Mouse (Mus musculus) right cerebral cortex, postnatal 4 days (tissue): ENCODE measurements at regions not wholly inside any gene's neighbourhood (a gene's known extent, or its start where the extent isn't known, plus 50 kb on each side); places are given as distances from the start of the nearest gene placed in this dataset.
"Not testable (repeated sequence)": the region's sequence is repeated elsewhere in the genome, so short reads cannot be mapped to it uniquely, and the experiment has no call there.

Experiments
- DNase-seq: peaks from one replicate; pipeline ENCODE4 v3.0.0-alpha.2; 2022

DNA sequence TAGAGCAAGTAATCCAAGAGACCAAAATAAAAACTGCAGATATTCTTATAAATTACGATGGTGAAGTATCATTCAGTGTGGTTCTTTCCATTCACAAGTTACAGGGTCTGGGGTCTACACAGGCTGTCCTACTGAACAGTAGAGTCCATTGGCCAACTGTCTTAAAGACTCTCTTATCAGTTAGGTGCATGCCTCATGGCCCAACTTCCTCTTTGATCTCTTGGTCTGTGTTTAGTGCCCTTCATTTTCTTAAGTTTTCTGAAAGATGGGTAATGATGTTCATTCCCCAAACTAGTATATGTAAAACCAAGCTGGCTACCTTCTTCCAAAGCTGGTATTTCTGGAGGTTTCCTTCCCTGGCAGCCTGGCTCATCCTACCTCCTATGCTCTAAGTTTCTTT is 268.7 kb upstream of the Ift57 start:
- DNase-seq: no peak

DNA sequence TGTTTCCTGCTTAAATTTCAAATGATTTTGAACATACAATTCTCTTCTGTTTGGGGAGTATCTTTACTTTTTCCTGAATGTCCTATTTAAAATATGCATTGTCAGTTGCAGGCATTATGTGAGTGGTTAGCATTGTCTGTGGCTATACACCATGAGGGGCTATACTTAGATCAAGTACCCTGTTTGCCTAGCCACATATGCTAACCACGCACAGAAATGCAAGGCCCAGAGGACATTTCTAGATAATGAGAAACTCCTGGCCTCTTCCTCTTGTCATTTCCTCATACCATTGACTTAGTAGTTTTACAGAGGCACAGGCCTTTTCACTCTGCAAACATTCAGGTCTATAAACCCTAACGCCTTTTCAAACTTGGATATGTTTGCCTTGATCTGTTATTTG is 267.1 kb upstream of the Ift57 start:
- no peak for DNase-seq

DNA sequence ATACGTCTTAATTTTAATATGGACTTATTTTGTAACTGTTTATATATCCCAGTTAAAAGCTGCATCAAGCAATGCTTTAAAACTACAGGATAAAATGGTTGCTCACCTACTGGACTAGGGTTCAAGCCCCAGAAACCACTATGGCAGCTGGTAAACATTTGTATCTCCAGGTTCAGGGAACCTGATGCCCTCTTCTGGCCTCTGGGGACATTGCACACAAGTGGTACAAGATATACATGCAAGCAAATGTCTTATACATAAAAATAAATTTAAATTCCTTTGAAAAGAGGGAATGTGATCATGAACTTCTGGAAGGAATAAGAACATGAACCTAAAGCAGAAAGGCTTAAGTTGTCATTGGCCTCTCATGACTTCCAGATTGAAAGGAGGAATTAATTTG is 257.8 kb upstream of the Ift57 start:
- peak; percentile 24 for DNase-seq

DNA sequence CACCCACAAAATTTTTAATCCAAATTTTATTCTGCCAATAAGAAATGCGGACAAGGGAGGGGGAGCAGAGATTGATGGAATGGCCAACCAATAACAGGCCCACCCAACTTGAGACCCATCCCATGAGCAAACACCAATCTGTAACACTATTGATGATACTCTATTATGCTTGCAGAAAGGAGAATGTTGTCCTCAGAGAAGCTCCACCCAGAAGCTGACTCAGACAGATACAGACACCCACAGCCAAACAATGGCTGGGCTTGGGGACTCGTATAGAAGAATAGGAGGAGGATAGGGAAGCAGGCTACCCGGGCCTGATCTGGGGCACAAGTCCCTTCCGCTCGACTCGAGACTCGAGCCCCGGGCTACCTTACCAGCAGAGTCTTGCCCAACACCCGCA is 251.7 kb upstream of the Ift57 start:
- DNase-seq: not testable (repeated sequence)

DNA sequence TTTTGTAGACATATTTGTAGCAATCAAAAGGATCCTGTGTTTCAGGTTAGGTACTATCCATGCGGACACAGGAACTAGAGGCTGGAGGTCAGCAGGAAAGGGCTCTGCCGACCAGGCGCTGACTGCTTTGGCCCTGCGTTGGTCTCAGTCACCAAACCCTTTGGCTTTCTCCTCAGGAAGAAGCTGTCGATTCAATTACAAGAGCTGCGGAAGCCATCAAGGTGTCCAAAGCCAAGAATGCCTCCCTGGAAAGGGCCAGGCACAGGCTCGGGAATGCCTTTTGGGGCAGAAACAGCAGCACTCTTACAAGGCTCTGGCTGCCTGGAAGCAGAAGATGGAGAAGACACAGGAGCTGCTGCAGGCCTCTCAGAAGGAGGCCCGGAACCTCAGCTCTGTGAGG is 205.2 kb upstream of the Ift57 start:
- no peak for DNase-seq

DNA sequence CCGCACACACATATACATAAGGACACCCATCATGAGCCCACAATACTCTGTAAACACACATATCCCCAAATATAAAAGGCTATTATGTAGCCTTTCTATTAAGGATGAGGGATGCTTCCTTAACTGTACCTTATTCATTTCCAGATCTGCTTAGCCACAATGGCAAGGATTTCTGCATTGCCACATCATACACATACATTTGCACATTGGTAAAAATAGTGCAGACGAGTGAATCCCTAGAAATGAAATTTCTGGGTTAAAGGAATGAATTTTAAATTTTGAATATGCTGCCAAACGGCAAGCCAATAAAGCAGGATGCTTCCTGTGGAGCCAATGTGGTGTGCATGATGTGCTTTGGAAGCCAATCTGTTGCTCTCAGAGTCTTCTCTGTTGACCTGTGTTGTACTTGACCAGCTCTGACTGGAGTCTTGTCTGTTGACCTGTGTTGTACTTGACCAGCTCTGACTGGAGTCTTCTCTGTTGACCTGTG is 201.5 kb upstream of the Ift57 start:
- no peak for DNase-seq

DNA sequence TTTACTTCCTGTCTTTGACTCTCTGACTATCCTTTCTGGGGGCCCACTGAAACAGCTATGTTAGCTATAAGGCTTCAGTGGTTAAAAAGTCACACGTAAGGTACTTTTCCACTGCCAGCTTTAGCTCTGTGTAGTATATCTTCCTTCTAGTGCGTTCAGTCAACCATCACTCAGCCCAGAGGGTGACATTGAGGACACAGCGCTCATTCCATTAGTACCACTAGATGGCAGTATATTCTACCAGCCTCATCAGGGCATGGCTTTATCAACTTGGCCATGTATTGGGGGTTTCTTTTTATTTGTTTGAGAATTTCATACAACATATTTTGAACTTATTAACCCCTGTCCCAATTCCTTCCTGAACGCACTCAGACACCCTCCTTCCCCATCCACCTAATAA is 198.2 kb upstream of the Ift57 start:
- DNase-seq: no peak

DNA sequence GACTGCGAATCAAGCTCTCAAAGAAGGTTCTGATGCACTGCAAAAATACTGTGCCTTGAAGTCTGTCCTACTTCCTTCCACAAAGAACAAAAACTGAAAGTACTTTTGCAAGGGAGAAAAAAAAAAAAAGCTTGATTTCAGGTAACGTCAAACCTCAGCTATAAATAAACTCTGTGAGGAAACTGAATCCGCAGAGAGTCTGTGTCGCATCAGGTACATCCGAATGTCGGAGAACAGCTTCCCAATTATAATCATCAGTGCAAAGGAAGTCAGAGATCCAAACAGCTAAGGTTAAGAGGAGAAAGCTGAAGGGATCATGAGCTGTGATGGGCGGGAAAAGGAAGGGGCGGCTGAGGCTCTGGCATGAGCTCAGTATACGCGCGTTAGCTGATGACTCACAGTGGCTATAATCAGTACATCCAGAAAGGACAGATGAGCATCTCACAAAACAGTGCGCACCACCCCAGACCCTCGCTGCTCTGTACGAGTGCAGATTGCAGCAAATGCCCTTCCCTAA is 195.1 kb upstream of the Ift57 start:
- DNase-seq: no peak

DNA sequence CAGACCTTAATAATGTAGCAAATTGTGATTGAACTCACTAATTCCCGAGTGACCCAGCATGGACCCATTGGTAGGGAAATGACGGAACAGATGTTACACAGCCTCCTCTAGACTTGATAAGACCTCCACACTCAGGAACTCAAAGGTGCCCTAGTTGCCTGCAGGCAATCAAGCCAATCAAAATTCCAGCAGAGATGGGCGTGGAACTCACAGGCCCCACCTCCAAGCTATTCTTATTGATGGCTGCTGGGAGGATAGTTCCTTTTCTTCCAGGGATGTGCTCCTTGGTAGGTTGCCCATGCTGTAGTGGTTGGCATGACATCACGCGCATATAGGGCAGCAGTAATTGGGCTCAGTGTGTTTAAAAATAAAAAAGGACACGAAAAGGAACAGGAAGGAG is 194.4 kb upstream of the Ift57 start:
- no peak for DNase-seq

DNA sequence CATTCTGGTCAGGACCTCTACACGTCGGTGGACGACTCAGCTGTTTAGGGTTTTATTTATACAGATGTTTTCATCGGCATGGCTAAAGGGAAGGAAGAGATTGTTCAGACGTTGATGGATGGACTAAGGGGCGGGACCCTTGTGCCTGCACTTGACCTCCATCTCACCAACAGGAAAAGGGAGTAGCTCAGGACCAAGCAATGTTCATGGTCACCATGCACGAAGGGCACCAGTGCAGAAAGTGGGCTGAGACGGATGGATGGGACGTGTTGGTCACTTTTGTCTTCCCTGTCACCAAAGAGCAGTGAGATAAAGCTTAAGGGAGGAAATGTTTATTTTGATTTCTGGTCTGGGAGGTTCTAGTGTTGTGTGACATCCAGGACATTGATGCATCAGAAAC is 193.8 kb upstream of the Ift57 start:
- no peak for DNase-seq

DNA sequence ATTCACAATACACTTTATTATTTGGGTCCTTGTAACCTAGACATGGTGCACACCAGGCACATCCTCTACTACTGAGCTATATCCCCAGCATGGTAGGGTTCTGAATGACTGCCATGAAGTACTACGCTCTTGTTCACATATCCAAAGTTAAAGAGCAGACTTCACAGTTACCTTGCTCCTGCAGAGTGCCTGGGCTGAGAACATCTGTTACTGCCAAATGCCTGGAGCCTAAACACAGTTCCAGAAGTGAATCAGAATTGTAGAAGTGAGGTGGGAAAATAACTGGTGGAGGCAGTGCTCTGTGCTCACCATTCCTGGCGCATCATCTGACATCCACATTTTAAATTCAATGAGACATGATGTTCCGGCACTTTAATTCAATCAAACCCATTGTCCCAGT is 180.2 kb upstream of the Ift57 start:
- DNase-seq: no peak

DNA sequence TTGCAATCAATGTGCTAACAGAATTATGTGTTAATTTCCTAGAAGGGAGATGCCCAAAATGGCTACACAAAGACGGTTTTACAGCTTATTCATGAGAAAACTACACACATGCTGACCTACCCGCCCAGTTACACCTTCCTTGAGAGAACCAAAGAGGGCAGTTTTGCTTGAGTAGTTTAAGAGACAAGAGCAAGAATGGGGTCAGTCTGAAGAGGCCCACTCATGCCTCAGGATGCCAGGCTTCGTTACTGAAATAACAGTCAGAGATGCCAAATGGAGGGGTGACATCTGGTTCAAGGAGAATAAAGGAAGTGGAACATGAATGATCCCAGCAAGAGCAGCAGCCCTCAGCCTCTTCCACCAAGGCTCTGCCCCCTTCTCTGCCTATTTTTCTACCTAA is 178.6 kb upstream of the Ift57 start:
- no peak for DNase-seq

DNA sequence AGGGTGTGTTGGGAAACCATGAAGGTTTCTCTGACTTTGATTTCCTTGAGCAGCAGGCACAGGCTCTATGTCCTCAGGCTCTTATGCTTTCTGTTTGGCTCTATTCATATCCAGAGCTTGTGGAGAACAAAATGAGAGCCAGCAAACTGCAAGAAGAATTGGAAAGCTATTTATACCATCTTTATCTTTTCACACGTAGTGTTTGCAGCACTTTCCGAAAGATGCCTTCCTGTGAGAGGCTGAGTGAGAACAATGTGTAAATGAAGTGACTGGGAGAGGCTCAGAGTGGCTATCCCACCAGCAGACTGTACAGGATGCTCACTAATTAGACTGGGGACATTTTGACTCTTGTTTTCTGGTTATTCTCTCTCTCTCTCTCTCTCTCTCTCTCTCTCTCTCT is 177.3 kb upstream of the Ift57 start:
- no peak for DNase-seq

DNA sequence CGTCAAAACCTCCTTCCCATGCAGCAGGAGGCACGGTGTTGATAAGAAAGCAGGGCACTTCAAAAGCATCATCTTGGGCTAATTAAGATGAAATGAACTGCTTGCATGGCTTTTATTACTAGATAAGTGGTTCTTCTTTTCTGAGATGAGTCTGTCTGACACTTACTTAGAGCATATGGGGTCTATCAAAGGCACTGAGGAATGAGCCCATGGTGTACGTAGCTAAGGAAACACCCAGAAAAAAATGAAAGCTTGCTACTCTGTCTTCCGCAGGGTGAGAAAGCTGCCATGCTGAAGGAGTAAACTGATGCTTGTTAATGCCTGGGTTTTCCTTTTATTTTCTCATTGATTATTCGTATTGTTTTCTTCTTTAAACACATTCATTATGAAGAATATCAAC is 176.5 kb upstream of the Ift57 start:
- no peak for DNase-seq

DNA sequence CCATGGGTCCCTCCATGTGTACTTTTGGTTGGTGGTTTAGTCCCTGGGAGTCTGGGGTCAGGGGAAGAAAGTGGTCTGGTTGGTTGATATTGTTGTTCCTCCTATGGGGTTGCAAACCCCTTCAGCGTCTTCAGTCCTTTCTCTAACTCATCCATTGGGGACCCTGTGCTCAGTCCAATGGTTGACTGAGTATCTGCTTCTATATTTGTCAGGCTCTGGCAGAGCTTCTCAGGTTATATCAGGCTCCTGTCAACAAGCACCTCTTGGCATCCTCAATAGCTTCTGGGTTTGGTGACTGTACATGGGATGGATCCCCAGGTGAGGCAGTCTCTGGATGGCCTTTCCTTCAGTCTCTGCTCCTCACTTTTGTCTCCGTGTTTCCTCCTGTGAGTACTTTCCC is 170.4 kb upstream of the Ift57 start:
- not testable (repeated sequence) for DNase-seq

DNA sequence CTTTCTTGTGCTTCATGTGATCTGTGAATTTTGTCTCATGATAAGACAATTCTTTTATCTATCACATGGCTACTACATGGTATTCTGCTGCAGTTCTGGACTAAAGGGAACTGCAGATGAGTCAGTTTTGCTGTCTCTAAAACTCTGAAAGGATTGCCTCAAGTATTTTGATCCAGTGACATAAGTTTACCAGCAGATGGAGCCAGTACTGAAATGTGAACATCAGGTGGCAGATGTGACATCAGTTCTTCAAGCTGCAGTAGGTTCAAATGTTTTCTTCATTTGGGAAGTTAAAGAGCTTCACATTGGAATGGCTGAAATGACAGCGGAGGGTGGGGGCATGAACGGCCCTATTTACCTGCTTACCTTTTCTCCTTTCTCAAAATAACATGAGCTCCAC is 170.0 kb upstream of the Ift57 start:
- DNase-seq: no peak

DNA sequence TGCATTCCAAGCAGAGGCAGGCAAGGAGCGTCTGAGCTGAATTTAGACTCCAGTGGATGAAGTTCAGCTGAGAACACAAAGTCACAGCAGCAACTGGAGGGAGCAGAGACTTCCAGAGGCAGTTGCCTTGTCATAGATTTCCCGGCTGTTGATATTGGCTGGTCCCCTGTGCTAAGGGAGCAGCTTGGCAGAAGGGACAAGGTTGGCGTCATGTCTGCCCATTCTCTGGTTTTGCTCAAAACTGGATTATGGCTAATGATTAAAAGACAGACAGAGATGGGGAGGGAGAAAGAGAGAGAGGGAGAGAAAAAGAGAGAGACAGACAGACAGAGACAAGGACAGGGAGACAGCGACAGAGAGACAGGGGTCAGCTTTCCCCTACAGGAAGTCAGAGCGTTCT is 169.0 kb upstream of the Ift57 start:
- DNase-seq: no peak

DNA sequence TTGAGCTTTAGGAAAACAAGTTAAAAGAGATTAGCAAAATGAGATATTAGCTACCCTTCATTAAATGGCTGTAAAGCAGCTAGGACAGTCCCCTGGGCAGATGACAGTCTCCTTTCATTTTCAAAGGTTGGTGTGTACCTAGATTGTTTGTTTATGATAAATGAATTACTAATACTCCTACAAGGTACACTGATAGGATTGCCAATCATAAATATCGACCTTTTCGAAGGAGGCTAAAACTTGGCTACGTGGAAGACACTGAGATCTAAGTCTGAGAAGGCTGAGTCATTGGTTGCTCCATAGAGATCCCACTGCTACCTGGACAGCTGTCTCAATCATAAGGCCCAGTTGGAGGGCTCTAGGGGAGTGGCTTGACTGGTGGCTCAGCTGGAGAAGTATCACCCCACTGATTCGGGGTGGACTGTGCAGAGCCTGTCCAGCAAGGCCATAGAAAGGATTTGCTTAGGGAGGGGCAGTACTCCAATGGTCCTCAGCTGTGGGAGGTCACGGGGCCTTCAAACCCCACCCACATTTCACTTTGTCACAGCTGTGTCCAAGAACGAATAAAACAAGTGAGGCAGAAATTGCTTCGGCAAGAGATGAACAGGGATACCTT is 166.9 kb upstream of the Ift57 start:
- DNase-seq: no peak

DNA sequence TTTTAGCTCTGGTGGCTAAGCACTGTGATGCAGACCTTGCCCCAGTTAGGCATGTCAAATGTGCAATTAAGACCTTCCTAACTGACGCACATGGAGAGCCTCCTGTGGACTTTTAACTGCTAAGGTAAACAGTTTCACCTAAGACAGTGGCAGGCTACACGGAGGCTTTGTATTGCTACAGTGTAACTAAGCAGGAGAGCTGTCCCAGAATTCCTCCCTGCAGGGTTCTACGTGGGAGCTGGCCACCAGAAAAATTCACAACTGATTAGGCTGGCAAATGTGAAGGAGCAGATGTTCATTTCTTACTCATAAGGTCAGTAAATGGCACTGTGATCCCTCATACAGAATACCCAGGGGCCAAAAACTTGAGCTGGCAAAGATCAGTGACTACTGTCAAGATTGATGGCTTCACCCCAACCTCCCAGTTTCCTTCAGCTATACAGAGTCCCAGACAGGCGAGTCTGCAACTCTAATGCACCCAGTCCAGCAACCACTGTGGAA is 165.5 kb upstream of the Ift57 start:
- no peak for DNase-seq

DNA sequence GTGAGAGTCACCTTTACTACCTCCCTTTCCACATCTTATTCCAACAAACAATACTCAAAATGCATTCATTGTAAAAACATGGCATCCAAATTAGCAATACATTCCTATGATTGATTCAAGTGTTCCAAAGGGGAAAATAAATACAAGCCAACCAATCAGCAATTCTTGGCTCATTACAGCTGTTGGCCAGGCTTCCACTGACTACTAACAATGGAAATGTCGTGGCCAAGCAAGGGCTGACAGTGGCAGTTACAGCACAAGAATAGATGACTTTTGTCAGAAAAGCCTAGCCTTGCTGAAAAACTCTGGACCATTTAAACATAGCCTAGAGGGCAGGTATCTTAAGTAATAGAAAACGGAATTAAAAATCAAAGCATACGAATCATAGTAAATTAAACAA is 148.8 kb upstream of the Ift57 start:
- DNase-seq: no peak

DNA sequence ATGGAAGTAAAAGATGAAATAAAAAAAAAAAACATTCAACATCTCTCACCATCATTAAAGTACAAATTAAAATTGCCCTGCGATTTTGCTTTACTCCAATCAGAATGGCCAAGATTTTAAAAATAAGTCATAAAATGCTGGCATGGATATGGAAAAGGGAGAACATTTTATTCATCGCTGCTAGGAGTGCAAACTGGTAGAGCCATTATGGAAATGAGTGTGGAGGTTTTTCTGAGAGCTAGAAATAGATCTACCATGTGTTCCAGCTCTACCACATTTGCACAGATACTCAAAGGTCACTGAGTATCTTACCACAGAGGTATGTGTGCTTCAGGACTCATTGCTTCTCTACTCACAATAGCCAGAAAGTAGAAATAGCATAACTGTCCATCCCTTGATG is 129.0 kb upstream of the Ift57 start:
- no peak for DNase-seq

DNA sequence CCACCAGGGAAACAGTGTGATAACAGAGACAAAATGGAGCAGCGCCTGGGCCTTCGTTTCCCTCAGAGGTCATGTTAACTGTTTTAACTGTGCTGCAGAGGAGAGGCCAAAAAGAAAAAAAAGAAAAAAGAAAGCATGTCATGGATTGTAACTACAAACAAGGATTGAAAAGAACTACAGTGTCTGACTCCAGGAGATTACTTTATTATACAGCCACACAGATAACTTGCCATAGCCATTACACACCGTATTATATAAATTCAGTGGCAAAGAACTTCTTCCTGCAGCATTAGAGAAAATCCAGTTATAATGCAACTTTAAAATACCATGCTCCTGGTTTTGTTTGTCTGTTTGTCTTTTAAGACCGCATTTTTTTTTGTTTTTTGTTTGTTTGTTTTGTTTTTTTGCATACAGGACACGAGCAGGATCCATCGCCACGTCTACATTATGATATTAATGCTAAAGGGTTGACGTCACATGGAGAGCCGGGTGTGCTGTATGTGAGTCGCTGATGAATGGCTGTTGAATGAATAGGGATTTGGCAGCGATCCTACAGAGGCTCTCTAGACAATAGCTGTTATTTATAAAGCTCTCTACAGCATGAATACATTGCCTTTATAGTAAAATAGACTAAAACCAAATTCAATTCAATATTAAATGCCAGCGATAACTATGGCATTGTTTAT is 126.4 kb upstream of the Ift57 start:
- no peak for DNase-seq

DNA sequence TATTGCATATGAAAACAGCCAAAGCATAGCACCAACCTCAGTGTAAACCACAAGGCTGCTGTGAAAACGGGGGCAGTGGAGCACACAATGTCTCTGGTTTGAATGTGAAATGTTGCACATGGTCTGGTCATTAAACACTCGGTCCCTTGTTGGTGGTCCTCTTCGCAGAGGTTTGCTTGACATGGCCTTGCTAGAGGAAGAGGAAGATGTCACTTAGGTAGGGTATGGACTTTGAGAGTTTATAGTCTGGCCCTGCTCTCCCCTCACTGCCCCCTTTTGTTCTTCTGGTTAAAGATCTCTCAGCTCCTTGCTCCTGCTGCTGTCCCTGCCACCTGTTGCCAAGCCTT is 125.9 kb upstream of the Ift57 start:
- no peak for DNase-seq

DNA sequence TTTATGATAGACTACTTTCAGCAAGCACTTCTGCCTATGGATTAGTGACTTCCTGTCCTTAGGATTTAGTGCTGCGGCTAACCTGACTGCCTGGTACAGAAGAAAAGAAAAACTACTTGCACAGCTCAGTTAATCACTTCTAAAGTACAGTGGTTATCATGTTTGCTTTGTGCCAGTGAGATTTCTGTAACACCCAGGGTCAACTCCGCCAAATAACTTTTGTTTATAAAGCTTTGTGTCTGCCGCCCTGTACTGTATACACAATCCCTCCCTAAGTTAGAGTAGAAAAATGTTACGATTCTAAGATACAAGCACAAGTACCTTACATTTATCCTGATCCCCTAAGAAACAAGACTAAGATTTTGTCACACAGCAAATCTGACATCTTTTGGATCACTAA is 120.1 kb upstream of the Ift57 start:
- no peak for DNase-seq

DNA sequence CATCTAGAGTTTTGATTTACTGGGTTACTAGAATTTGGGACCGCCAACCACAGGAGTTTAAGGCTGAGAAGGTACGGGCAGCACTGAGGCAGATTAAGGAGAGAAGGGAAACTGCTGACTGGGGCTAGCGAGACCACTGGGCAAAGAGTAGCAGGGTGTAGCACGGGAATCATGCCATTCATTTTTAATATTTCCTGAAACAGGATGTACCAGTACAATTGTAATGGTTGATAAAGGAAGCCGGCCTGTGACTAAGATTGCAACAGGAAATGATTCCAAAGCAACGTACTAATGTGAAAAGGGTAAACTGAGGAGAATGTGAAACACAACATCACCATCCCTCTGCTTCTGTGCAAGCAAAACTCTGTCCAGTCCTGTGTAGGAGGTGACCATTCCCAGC is 118.3 kb upstream of the Ift57 start:
- DNase-seq: no peak
